Mouse (Mus musculus) cerebral cortex, adult 2 months (tissue): ENCODE measurements around the gene Asap2.

ENCODE experiments used
- WGBS: fragments of 180-500 bp; shearing (Covaris S2); methylation state at CpG from one replicate; pipeline ENCODE4 v1.1.7; 2018; 5-methylcytosine and 5-hydroxymethylcytosine counted together

Gene Asap2

DNA sequence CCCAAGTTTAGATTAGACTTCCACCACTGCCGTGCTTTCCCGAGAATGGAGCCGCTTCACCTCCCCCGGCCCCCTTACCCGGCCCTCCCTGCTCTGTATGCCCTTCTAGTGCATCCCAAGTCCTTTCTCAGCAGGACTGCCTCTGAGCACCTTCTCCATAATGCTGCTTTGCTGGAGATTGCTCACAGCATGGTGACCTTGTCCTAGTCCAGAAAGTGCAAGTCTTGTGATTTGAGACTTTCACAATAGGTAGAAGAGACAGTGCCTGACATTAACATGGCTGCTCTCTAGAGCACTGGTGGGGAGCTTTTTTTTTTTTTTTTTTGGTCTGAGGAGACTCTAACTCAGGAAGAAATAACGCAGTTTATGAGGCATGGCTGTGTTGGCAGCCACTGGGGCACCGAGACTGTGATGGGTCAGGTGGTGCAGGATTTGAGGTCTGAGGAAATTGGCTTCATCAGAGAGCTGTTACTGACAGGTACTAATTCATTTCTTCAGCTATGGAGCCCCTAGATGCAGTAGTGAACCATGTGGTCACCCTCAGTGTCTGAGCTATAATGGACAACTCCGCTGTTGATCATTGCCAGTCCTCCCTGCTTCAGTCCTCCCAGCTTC lies 224.4 kb downstream of the Asap2 start:
- 94% methylated on average over 8 of the region's 8 CpGs for WGBS

GRCm38 (mm10) chr12:21217776-21218444 lies 227.7 kb downstream of the Asap2 start:
- 54% methylated on average over 11 of the region's 11 CpGs for WGBS

- WGBS = 60% methylated on average over 1 of the region's 1 CpGs
These were observed 230.3 kb downstream of the Asap2 start for GRCm38 (mm10) chr12:21220596-21220995.

- 96% methylated on average over 4 of the region's 4 CpGs for WGBS
These were observed 233.7 kb downstream of the Asap2 start for GRCm38 (mm10) chr12:21223923-21224322.

- 77% methylated on average over 8 of the region's 8 CpGs for WGBS
These were observed 235.1 kb downstream of the Asap2 start for GRCm38 (mm10) chr12:21225358-21225757.

- 70% methylated on average over 9 of the region's 9 CpGs for WGBS
These were observed 236.1 kb downstream of the Asap2 start for GRCm38 (mm10) chr12:21226316-21226715.

DNA sequence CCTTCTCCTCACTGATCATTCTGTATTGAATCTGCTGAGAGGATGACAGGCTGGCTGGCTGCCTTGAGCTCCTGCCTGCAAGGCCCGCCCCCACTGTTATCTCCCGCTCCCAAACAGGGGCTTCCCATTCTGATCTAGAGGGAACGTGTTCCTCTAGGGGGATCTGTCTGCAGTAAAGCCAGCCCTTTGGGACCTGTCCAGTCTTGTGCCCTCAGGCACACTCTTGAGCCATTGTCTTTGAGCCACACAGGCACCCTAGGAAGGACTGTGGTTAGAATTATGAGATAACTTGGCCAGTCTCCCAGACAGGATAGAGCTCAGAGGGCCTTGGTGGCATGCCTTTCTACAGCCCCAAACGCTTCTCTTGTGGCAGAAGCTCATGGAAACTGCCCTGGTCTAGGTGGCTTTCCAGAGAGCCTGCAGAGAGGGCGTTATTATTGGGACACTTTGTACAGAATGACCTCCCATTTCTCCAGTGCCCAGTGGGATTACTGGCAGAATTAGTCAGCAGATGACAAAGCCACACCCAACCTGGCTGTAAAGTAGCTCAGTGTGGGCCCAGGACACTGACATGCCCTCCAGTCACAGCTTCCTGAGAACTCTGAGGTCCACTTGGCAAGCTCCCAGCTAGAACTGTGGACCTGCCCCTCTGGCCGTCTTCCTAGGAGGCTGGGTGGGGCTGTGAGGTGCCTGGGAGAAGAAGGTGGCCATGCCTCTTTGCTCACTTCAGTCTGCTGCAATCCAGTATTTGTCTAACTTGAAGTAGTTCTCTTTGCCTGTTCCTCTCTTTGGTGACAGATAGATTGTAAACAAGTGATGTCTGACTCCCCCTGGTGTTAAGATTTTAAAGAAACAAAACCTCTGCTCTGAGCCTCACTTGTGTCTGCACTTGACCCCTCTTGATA lies 237.1 kb downstream of the Asap2 start:
- 32% methylated on average over 6 of the region's 6 CpGs for WGBS

GRCm38 (mm10) chr12:21228650-21229049 lies 238.4 kb downstream of the Asap2 start:
- WGBS = 88% methylated on average over 4 of the region's 4 CpGs

- 68% methylated on average over 17 of the region's 17 CpGs for WGBS
These were observed 239.0 kb downstream of the Asap2 start for GRCm38 (mm10) chr12:21229076-21229918.

DNA sequence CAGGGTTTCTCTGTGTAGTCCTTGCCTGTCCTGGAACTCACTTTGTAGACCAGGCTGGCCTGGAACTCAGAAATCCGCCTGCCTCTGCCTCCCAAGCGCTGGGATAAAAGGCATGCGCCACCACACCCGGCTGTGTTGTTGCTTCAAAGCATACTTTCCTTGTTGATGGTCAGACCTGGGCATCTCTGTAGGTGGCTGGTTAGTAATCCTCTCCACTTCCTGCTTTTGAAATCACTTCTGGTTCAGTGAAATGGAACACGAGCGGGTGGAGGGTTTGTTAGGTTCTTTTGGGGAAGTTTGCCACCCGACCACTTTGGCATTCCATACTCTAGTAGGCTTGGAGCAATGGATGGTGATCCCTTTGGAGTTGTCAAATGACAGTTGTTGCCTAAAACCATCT lies 243.5 kb downstream of the Asap2 start:
- 84% methylated on average over 7 of the region's 7 CpGs for WGBS

GRCm38 (mm10) chr12:21234560-21234959 lies 244.3 kb downstream of the Asap2 start:
- WGBS = 82% methylated on average over 2 of the region's 2 CpGs

- 79% methylated on average over 3 of the region's 3 CpGs for WGBS
These were observed 251.7 kb downstream of the Asap2 start for GRCm38 (mm10) chr12:21241965-21242364.

DNA sequence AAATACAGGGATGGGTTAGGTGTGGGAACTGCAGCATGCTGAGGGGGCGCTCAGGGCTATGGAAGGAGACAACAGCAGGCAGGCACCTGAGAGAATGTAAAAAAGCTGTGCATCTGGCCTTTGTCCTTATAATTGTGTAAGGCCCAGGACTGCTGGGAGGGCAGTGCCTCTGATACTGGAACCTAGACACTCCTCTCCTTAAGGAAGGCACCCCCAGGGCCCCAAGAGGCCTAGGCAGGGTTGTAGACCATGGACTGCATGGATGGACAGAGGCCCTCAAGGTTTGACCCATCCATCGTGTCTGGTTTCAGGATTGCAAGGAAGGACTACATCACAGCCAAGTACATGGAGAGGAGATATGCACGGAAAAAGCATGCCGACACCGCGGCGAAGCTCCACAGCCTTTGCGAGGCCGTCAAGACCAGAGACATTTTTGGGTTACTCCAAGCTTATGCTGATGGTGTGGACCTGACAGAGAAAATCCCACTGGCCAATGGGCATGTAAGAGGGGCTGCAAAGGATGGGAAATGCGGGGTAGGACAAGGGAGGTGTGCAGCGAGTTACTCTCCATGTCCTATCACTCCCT lies 254.2 kb downstream of the Asap2 start:
- 98% methylated on average over 11 of the region's 11 CpGs for WGBS

DNA sequence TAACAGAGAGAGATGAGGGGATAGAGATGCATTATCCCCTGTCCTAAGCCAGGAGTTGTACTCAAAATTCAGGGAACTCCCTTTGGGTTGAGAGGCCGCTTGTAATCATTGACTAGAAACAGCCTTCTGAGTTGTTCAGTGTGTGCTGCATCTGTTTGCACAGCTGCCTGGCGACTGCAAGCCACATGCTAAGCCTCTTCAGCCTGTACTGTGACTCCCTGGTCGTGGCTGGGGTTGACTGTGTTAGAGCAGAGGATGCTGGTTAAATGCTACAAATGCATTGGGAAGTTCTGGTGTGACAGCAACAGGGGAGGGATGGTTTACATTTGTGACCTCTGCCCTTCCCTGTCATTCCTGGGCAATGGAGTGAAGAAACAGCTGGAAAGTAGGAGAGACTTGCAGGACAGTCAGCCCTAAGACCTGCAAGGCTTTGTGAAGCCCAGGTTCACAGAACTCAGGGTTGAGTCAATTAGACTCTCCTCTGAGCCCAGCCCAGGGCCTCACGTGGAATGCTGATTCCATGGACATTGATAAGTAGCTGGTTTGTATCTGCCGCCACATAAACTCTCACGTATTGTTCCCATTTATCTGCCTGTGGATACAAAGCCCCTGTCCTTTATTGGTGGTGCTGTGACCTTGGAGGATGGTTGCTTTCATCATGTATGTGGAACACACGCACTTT lies 257.6 kb downstream of the Asap2 start:
- 85% methylated on average over 7 of the region's 7 CpGs for WGBS

- 89% methylated on average over 6 of the region's 6 CpGs for WGBS
These were observed 270.4 kb downstream of the Asap2 start for GRCm38 (mm10) chr12:21260494-21261256.

DNA sequence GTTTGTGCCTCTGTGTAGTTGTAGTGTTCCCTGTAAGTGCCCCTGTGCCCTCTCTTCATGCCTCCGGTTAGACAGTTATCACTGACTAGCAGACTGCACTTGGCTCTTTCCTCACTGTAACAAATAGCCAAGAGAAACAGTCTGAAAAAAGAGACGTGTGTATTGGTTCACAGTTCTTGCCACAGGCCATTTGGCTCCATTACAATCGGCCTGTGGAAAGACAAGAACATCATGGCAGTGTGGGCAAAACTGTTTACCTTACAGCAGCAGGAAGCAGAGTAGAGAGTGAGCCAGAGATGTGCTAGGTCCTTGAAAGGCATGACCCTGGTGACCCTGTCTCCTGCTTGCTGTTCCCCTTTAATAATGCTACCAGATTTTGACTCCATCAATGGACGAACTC lies 271.3 kb downstream of the Asap2 start:
- WGBS = 72% methylated on average over 4 of the region's 4 CpGs

GRCm38 (mm10) chr12:21263256-21263655 lies 273.0 kb downstream of the Asap2 start:
- WGBS = 64% methylated on average over 5 of the region's 5 CpGs

DNA sequence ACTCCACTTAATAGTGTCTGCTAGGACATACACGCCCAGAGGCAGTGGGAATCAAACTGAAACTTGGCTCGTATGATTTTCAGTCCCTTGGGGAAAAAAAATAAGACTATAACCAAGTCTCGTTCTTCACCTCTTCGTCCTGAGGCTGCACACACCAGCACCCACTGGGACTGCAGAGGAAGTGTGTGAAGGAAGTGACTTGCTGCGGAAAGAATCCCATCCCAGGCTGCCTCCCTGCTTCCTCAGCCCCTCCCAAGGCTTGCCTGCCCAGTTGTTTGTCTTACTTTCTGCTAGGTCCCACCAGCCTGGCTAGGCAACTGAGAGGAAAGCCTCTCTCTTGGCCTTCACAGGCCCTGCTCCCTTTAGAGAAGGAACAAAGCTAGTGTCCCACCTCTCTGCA lies 274.0 kb downstream of the Asap2 start:
- 68% methylated on average over 5 of the region's 5 CpGs for WGBS

DNA sequence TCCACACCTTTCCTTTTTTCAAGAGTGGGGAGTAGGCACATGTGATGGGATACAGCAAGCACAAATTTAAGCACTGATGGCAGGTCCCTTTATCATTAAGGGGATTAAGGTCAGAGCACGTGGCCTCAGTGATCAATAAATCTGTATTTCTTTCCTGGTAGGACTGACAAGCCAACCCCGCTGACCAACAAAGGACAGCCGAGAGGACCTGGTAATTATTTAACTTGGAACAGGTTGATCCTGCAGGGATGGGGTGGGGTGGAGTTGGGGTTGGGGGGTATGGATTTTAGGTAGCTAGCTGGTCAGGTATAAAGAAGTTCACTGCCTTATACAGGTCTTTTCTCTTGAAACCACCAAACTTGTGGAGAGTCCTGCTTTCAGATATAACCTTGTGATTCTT lies 274.7 kb downstream of the Asap2 start:
- WGBS = 91% methylated on average over 3 of the region's 3 CpGs

- 84% methylated on average over 4 of the region's 4 CpGs for WGBS
These were observed 275.2 kb downstream of the Asap2 start for GRCm38 (mm10) chr12:21265501-21265900.
